Mouse (Mus musculus) right cerebral cortex, adult 18-20 months (tissue): ENCODE measurements at regions not wholly inside any gene's neighbourhood (a gene's known extent, or its start where the extent isn't known, plus 50 kb on each side); places are given as distances from the start of the nearest gene placed in this dataset.

Experiments
- DNase-seq: peaks from one replicate; pipeline ENCODE4 v3.0.0; 2022; ENCODE audit warnings: mixed read lengths

- DNase-seq: no peak
These were observed 215.5 kb downstream of the Ppp4r2 start for GRCm38 (mm10) chr6:101048836-101049361.

DNA sequence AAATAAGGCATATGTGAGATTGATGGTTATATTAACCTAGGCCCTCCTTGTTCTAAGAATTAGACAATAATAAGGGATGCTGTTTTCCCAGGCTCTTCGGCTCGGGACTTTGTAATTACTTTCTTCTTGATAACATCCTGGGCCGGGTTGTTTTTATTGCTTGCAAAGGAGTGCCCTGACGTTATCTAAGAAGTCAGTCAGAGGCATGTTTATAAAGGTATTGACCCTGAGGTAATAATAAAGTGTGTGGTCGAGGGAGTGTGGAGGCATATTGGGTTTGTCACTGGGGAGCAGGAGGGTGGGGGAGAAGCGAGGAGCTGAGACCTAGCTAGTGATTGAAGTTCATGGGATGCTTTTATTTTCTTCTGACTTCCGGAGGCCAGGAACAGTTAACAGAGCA is 221.5 kb downstream of the Ppp4r2 start:
- no peak for DNase-seq

GRCm38 (mm10) chr6:101056318-101056717 is 222.9 kb downstream of the Ppp4r2 start:
- DNase-seq: peak; percentile 20

GRCm38 (mm10) chr6:101059058-101059457 is 225.6 kb downstream of the Ppp4r2 start:
- no peak for DNase-seq

DNA sequence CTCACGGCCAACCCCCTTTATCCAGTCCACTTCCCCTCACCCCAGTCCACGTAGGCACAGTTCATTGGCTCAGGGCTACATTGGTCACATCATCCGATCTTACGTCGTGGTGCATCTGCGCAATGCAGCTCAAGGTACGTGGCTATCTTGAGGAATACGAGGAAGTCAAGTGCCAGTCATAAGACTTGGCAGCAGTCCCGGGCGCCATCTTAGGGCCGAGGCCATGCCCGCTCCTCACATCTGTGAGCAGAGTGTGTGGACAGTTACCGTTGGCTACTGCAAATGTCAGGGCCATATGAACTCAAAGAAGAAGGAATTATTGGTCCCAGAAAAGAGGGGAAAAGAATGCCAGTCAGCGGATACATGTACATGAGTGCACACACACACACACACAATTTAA is 228.8 kb downstream of the Ppp4r2 start:
- no peak for DNase-seq

DNA sequence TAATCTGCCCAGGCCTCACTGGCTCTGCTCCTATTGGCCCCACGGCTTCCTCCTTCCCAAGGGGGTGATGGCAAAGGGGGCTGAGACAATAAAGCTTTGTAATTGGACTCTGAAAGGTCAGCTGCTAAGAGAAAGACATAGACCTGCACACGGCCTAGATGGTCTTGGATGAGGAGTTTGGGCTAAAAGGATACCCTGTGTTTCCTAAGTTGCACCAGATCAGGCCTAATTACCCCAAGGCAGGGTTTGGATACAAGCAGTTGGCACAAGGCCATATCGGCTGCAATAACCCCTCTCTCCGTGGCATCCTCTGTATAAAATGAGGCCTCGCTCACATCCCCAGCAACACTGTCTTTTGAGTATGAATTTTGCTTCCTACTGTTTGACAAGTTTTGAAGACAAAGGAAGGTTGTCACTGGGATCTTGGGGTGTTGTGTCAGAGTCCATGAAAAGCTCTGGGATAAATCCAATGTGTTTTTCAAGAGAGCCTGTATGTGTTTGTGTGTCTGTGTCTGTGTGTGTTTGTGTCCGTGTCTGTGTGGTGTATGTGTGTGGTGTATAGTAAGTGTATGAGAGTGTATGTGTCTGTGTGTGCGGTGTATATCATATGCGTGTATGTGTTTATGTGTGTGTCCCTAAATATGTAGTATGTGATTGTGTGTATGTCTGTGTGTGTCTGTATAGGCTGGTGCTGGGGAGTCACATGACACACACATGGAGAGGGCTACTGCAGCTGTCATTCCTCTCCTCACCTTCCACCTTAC is 242.5 kb downstream of the Ppp4r2 start:
- no peak for DNase-seq

GRCm38 (mm10) chr6:101078294-101078693 is 244.9 kb downstream of the Ppp4r2 start:
- no peak for DNase-seq

DNA sequence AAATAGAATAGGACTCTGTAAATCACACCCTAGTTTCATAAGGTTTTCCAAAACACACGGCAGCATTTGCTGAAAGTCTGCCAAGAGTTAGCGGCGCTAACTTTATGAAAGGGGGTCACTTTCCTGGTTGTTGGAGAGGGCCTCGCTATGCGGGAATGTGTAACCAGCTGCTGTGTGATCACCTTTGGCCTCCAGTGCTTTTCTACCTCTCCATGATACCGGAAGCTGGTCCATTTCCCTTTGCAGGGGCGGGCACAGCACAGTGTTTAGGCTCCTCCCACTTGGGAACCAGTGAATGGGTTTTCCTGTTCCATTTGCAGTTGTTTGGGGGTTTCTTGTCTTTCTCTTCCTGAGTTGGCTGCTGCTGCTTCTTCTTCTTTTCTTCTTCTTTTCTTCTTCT is 250.3 kb downstream of the Ppp4r2 start:
- no peak for DNase-seq

GRCm38 (mm10) chr6:101092179-101092578 is 258.8 kb downstream of the Ppp4r2 start:
- no peak for DNase-seq
